ENCODE assay signal across 7 mouse cellular contexts in the genomic region with DNA sequence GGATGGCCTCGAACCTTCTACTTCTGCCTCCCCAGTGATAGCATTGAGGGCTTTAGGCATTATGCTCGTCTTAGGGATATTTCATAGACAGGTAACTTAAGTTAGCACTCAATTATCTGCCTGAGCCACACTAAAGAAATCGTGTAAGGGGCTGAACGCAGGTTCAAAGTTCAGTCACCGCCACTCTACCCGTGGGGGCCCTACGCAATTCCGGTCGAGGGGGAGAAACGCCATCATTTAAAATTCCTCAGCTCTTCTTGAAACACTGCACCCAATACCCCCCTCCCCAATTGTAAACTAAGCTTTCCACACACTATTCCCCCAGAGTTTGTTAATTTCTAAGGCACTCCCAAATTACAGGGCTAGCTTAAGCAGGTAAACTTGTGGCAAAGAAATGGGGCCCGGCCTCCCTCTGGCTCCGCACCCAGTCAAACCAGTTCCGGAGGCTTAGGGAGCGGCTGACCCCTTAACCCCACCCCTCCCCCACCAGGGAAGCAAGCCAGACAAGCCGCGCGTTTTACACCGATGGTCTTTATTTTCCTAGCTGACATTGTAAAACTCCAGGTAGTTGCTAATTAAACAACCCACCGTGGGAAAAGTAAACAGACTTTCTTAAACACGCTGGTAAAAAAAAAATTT. TPM values are rescaled to one million over a fixed set of nuclear protein-coding genes. Genes with fewer than 3 reads are reported as not detected.
DNase-seq lines count a peak whose midpoint lies in the region; ATAC-seq and TF ChIP-seq lines count a peak whose summit lies in the region.

No protein-coding gene starts in this region.

- ATAC-seq in kidney, embryonic 14.5 days (ENCODE audit: low FRiP score, low TSS enrichment): no peak
- no peak for ATAC-seq in megakaryocyte progenitor cell, adult 5-6 weeks (replicated peaks; ENCODE audit: poor library complexity)

- peak; percentile 60 for DNase-seq in MN1 (ENCODE audit: low spot score)
- DNase-seq in brain, embryonic 14.5 days (ENCODE audit: low read depth): peak; percentile 23
- DNase-seq in heart, embryonic 10.5 days (ENCODE audit: low spot score): no peak
- peak; percentile 83 for DNase-seq in lung, postnatal 10 days
- DNase-seq in splenic B cell, adult 2 months (ENCODE audit: low read depth, low spot score): peak; percentile 43

- no peaks in the 10 kb centered on the region for H3K9me3 ChIP-seq in heart, embryonic 10.5 days
- H3K9me3 ChIP-seq in kidney, embryonic 14.5 days (ENCODE audit: control insufficient read depth, low read length): no peaks in the 10 kb centered on the region

- H3K4me3 ChIP-seq in heart, embryonic 10.5 days: peak overlapping the region; percentile 92
- H3K4me3 ChIP-seq in kidney, embryonic 14.5 days (ENCODE audit: low read length): peak overlapping the region; percentile 93

- H3K9ac ChIP-seq in kidney, embryonic 14.5 days (ENCODE audit: low read depth, low read length): peak overlapping the region; percentile 94

- H3K4me1 ChIP-seq in heart, embryonic 10.5 days: peaks cover 55% of the 10 kb centered on the region
- peaks cover 38% of the 10 kb centered on the region for H3K4me1 ChIP-seq in kidney, embryonic 14.5 days (ENCODE audit: control insufficient read depth, insufficient read depth, low read length)

- TF ChIP-seq POLR2A in brain, embryonic 14.5 days (IDR thresholded peaks at IDR 0.05; ENCODE audit: borderline replicate concordance, extremely low read depth, insufficient read depth, insufficient read length, poor library complexity, severe bottlenecking): no peak

- peak overlapping the region; percentile 83 for H3K4me2 ChIP-seq in kidney, embryonic 14.5 days (replicated peaks; ENCODE audit: low read depth, low read length)

- peak overlapping the region; percentile 97 for H3K27ac ChIP-seq in heart, embryonic 10.5 days
- peak overlapping the region; percentile 98 for H3K27ac ChIP-seq in kidney, embryonic 14.5 days (ENCODE audit: low read depth, low read length)

- TF ChIP-seq CTCF in brain, embryonic 14.5 days (IDR thresholded peaks at IDR 0.05; ENCODE audit: borderline replicate concordance, extremely low read depth, insufficient read depth, insufficient read length): no peak

- no peaks in the 10 kb centered on the region for H3K27me3 ChIP-seq in heart, embryonic 10.5 days (ENCODE audit: insufficient read depth, poor library complexity, severe bottlenecking)
- no peaks in the 10 kb centered on the region for H3K27me3 ChIP-seq in kidney, embryonic 14.5 days (ENCODE audit: control insufficient read depth, insufficient read depth, low read length)
- H3K27me3 ChIP-seq in splenic B cell, adult 2 months (ENCODE audit: control insufficient read depth, insufficient read depth, low read length, poor library complexity, severe bottlenecking): no peaks in the 10 kb centered on the region

- H3K36me3 ChIP-seq in heart, embryonic 10.5 days: no peaks in the 10 kb centered on the region
- no peaks in the 10 kb centered on the region for H3K36me3 ChIP-seq in kidney, embryonic 14.5 days (ENCODE audit: control insufficient read depth, insufficient read depth, low read length)
- no peaks in the 10 kb centered on the region; the same call in 1 of the 2 replicates for H3K36me3 ChIP-seq in splenic B cell, adult 2 months (ENCODE audit: control insufficient read depth, insufficient read depth, low read length, poor library complexity, severe bottlenecking)

- WGBS in heart, embryonic 10.5 days: under 1% methylated on average over 20 of the region's 20 CpGs
- WGBS in kidney, embryonic 14.5 days: 0% methylated on average over 20 of the region's 20 CpGs

RNA-seq across cellular contexts. Expression of gene Ier2, which starts 1.7 kb away (rescaled TPM):
- polyA plus RNA-seq in brain, embryonic 14.5 days (2012; rRNA removed): 7.3 and 11.0 TPM in 2 replicates
- polyA plus RNA-seq in heart, embryonic 10.5 days (2016; fragmentation: Nextera tagmentation; extraction: Ambion mirVana): 71.6 and 103 TPM in 2 replicates
- polyA plus RNA-seq in kidney, embryonic 14.5 days (2014; fragmentation: Nextera tagmentation; extraction: Ambion mirVana): 81.9 and 88.9 TPM in 2 replicates
- 43.5 and 61.9 TPM in 2 replicates for total RNA-seq in megakaryocyte progenitor cell, adult 5-6 weeks (2015)
- 34.4 and 49.8 TPM in 2 replicates for total RNA-seq in megakaryocyte progenitor cell, adult 5-6 weeks (2017)

RNA-seq across cellular contexts. Expression of gene Trmt1, which starts 25.2 kb away (rescaled TPM):
- polyA plus RNA-seq in brain, embryonic 14.5 days (2012; rRNA removed): 113 and 120 TPM in 2 replicates
- 59.8 and 64.6 TPM in 2 replicates for polyA plus RNA-seq in heart, embryonic 10.5 days (2016; fragmentation: Nextera tagmentation; extraction: Ambion mirVana)
- 65.4 and 82.3 TPM in 2 replicates for polyA plus RNA-seq in kidney, embryonic 14.5 days (2014; fragmentation: Nextera tagmentation; extraction: Ambion mirVana)
- 56.0 and 64.4 TPM in 2 replicates for total RNA-seq in megakaryocyte progenitor cell, adult 5-6 weeks (2015)
- 82.2 and 84.4 TPM in 2 replicates for total RNA-seq in megakaryocyte progenitor cell, adult 5-6 weeks (2017)

RNA-seq across cellular contexts. Expression of gene Nacc1, which starts 26.7 kb away (rescaled TPM):
- 81.8 and 87.0 TPM in 2 replicates for polyA plus RNA-seq in brain, embryonic 14.5 days (2012; rRNA removed)
- 22.2 and 25.0 TPM in 2 replicates for polyA plus RNA-seq in heart, embryonic 10.5 days (2016; fragmentation: Nextera tagmentation; extraction: Ambion mirVana)
- polyA plus RNA-seq in kidney, embryonic 14.5 days (2014; fragmentation: Nextera tagmentation; extraction: Ambion mirVana): 28.1 and 33.1 TPM in 2 replicates
- total RNA-seq in megakaryocyte progenitor cell, adult 5-6 weeks (2015): 71.6 and 77.1 TPM in 2 replicates
- 50.9 and 53.5 TPM in 2 replicates for total RNA-seq in megakaryocyte progenitor cell, adult 5-6 weeks (2017)

RNA-seq across cellular contexts. Expression of gene Lyl1, which starts 40.3 kb away (rescaled TPM):
- polyA plus RNA-seq in brain, embryonic 14.5 days (2012; rRNA removed): 3.4 and 4.7 TPM in 2 replicates
- 18.5 and 19.3 TPM in 2 replicates for polyA plus RNA-seq in heart, embryonic 10.5 days (2016; fragmentation: Nextera tagmentation; extraction: Ambion mirVana)
- polyA plus RNA-seq in kidney, embryonic 14.5 days (2014; fragmentation: Nextera tagmentation; extraction: Ambion mirVana): 6.3 and 8.9 TPM in 2 replicates
- 56.3 and 72.0 TPM in 2 replicates for total RNA-seq in megakaryocyte progenitor cell, adult 5-6 weeks (2015)
- 58.0 and 65.6 TPM in 2 replicates for total RNA-seq in megakaryocyte progenitor cell, adult 5-6 weeks (2017)
